Mouse (Mus musculus): Measurements from ENCODE around the gene Brd2.
A peak's percentile ranks its signal among the peaks of the same experiment; 100 is the strongest.

The Brd2 gene

DNA sequence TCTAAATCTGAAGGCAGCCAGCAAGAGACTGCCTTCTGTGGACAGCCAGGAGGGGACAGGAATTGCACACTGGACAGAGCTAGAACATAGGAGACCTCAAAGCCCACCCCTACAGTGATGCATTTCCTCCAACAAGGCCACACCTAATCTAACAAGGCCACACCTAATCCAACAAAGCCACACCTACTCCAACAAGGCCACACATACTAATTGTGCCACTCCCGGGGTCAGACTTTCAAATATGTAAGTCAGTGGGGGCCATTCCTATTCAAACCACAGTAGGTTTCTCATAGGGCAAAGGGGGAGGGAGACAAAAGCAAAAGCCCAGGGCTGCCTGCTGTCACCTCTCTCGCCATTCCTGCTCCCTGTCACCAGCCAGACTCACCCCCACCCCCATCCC, 35.0 kb downstream of the Brd2 start:
- no peak for DNase-seq (ENCODE audit: low read depth)

DNA sequence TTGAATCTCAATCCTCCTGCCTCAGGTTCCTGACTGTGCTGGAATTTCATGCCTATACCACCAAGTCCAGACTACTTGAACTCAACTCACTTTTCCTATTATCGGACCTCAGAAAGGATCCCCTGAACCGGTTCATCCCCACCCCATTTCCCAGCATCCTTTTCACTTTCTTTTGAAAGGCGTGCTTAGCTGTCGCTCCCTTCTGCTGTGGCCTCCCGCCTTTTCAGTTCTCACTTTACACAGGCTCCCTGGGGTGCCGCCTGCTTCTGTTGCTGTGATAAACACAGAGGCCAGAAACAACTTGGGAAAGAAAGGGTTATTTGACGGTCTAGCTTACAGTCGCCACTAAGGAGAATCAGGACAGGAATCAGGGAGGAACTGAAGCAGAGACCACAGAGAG, 39.3 kb downstream of the Brd2 start:
- no peak for DNase-seq (ENCODE audit: low read depth)

DNA sequence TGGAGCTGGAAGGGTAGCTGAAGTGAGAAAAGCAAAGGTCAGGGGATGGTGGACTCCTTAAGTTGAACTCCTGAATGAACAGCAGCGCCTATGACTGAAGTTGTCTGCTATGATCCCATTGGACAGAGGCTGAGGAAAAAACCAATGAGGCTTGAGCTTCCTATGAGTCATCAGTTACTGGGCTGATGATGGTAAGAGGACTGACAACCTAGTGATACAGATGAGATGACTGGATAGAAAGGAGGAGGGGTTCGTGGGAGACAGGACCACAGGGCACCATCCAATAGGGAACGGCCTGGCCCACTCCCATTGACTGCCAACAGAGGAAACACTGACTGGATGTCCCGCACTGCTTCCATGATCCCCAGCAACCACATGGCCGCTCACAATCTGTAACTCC, 42.8 kb downstream of the Brd2 start:
- DNase-seq (ENCODE audit: low read depth), result peak; percentile 84

DNA sequence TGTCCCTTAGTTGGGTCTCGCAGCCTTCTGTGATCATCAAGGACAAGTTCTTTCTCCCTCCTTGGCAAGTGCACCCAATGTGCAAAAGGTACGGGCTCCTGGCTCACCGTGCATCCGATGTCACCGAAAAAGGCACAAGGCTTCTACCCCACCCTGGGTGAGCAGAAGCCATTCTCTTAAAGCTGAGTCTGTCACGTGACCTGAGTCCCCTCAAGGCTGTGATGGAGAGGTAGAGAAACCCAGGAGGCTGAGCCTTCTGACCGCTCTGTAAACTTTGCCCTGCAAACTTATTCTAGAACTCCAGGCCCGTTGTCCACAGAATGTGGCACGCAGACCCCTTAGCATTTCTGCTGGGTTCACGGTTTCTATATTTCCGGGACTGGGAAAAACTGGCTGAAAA, 43.4 kb downstream of the Brd2 start:
- no peak for DNase-seq (ENCODE audit: low read depth)

DNA sequence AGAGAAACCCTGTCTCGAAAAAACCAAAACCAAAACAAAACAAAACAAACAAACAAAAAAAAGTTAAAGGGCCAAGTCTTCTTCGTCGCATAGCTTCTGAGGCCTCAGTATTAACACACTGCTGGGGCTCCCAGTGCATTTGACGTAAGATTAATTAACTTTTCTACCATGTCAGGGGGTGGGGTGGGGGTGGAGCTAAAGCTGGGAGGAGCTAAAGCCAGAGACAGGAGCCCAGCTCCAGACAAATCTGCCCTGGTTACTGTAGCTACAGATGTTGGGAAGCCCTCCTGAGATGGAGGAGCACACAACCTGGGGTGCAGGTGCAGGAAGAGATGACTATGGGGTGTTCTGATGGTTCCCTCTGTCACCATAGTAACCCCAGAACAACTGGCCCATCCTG, 44.3 kb downstream of the Brd2 start:
- peak; percentile 59 for DNase-seq (ENCODE audit: low read depth)

DNA sequence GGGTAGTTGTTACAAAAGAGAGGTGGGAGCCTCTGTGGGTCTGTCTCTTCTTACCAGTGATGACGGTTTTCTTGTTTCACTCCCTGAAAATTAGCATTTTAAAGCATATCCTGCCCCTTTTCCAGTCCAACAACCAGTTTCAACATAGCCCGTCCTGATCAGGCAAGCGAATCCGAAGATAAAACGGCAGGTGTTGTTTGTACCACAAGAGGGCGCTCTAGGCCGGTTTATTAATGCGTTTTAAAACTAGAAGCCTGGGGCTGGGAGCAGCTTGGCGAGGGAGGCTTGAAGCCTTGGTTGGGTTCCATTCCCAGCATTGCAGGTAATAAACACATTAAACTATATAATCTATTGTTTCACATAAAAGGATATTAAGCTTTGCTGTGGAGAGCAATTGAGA, 44.9 kb downstream of the Brd2 start:
- DNase-seq (ENCODE audit: low read depth), result peak; percentile 93

DNA sequence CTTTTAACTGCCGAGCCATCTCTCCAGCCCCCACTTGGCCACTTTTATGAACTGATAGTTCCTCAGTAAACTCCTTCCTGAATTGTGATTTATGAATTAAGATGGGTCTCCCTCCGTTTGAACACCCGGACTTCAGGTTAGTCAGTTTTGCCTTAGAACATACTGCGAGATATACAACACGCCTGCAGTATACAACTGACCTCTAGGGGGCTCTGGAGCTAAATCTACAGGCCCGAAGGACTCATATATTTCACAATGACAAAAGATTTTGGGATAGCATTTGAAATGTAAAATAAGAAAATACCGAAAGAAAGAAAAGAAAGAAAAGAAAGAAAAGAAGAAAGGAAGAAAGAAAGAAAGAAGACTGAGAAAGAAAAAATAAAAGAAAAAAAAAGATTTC, 47.2 kb downstream of the Brd2 start:
- DNase-seq (ENCODE audit: low read depth), result peak; percentile 92

DNA sequence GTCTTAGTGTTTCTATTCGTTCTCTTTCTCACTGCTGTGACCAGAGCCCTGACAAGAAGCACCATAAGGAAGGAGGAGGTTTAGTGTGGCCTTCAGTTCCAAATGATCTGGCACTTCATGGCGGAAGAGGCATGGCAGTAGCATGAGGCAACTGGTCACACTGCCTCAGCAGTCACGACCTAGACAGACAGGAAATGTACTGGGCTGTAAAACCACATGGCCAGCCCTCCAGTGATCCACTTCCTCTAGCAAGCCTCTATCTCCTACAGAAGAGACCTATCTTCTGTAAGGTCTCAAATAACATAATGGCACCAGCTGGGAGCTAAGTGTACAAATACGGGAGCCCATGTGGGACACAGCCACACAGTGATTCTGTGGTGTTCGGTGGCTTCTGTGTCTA, 50.3 kb downstream of the Brd2 start:
- peak; percentile 48 for DNase-seq (ENCODE audit: low read depth)

DNA sequence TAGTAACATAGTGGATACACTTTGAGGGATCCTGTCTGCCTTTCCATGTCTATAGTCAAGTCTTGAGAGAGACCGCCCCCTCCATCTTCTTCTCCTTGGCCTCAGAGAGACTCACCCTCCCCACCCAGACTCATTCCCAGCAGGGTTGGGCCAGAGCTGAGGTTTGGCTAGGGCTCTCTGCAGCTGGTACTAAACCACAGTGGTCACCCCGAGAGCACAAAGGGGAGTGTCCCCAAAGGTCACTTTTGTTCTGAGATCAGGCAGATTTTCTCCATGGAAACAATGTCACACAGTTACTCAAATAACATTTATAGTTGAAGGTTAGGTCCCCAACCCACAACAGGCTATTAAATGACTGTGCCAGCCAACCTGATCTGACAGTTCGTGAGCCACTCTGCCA, 53.6 kb downstream of the Brd2 start:
- peak; percentile 43 for DNase-seq (ENCODE audit: low read depth)

Measured in induced T-regulatory cell, adult 2 months (primary cell).